Mouse (Mus musculus) intestine, postnatal 0 days (tissue): ENCODE measurements around the gene Slc17a5. TPM values are rescaled to one million over a fixed set of nuclear protein-coding genes. Genes with fewer than 3 reads are reported as not detected.

ENCODE experiments used
- ATAC-seq: fragments of 200-750 bp; cut with Nextera tagmentation; 2 replicates; pipeline ENCODE4 v1.8.0; 2017; ENCODE audit warnings: mild to moderate bottlenecking, moderate TSS enrichment, moderate library complexity
- H3K27ac ChIP-seq: fragments of 300-500 bp; sonication (generic); 2 replicates; pipeline ENCODE4 v1.5.1; 2014; ENCODE audit warnings: mild to moderate bottlenecking, low read depth, low read length, moderate library complexity
- H3K27me3 ChIP-seq: fragments of 300-500 bp; sonication (generic); replicated peaks from 2 replicates; pipeline ENCODE4 v1.6.1; 2014; ENCODE audit warnings: low read length, mixed read lengths; ENCODE audit not compliant: control insufficient read depth, insufficient read depth
- H3K36me3 ChIP-seq: fragments of 300-500 bp; sonication (generic); 2 replicates; pipeline ENCODE4 v1.6.1; 2014; ENCODE audit warnings: mild to moderate bottlenecking, moderate library complexity; ENCODE audit not compliant: control insufficient read depth, insufficient read depth
- H3K4me1 ChIP-seq: fragments of 300-500 bp; sonication (generic); replicated peaks from 2 replicates; pipeline ENCODE4 v1.6.1; 2014; ENCODE audit warnings: antibody characterized with exemption, low read length, mixed read lengths; ENCODE audit not compliant: control insufficient read depth, insufficient read depth
- H3K4me2 ChIP-seq: fragments of 300-500 bp; sonication (generic); replicated peaks from 2 replicates; pipeline ENCODE4 v1.6.1; 2014; ENCODE audit warnings: low read depth, mild to moderate bottlenecking, moderate library complexity
- H3K4me3 ChIP-seq: fragments of 300-500 bp; sonication (generic); 2 replicates; pipeline ENCODE4 v1.5.1; 2014; ENCODE audit warnings: low read depth, low read length
- H3K9ac ChIP-seq: fragments of 300-500 bp; sonication (generic); 2 replicates; pipeline ENCODE4 v1.6.1; 2014; ENCODE audit warnings: mild to moderate bottlenecking, low read depth, low read length
- H3K9me3 ChIP-seq: fragments of 300-500 bp; sonication (generic); 2 replicates; pipeline ENCODE4 v1.6.1; 2016; ENCODE audit warnings: mixed run types; ENCODE audit not compliant: control insufficient read depth
- CTCF ChIP-seq: sonication (generic); IDR thresholded peaks from 2 replicates; pipeline ENCODE4 v1.5.1; 2016; ENCODE audit warnings: low read depth, mild to moderate bottlenecking, control low read depth, antibody characterized with exemption, moderate library complexity
- WGBS: fragments of 180-500 bp; shearing (Covaris S2); extraction: QIAGEN DNeasy Blood & Tissue Kit; methylation state at CpG from one replicate; pipeline ENCODE4 v1.1.7; 2014; 5-methylcytosine and 5-hydroxymethylcytosine counted together
- polyA plus RNA-seq: library from polyadenylated mRNA; unstranded; fragments of >200 nt; fragmentation: Nextera tagmentation; extraction: Ambion mirVana; gene quantifications from 2 replicates; pipeline ENCODE4 v1.2.1, GENCODE M21; 2015

Slc17a5 gene
- polyA plus RNA-seq, 1 experiment from 2014 or later = 250 TPM

- Histone ChIP-seq H3K4me3 (no peak overlapping the region), H3K36me3 (no peaks in the 10 kb centered on the region), H3K9ac (no peak overlapping the region), H3K4me2 (no peak overlapping the region), H3K27me3 (no peaks in the 10 kb centered on the region), H3K9me3 (no peaks in the 10 kb centered on the region), H3K27ac (no peak overlapping the region), H3K4me1 (no peaks in the 10 kb centered on the region)
- WGBS = 94% methylated on average over 6 of the region's 6 CpGs
- ATAC-seq = no peak
- no peak for TF ChIP-seq CTCF
These were observed 82.6 kb downstream of the Slc17a5 start for GRCm38 (mm10) chr9:78505223-78505622.

GRCm38 (mm10) chr9:78504679-78505078 lies 83.2 kb downstream of the Slc17a5 start:
- Histone ChIP-seq H3K36me3 (no peaks in the 10 kb centered on the region), H3K9me3 (no peaks in the 10 kb centered on the region), H3K4me1 (no peaks in the 10 kb centered on the region), H3K9ac (no peak overlapping the region), H3K27me3 (no peaks in the 10 kb centered on the region), H3K27ac (no peak overlapping the region), H3K4me3 (no peak overlapping the region), H3K4me2 (no peak overlapping the region)
- ATAC-seq = no peak
- no peak for TF ChIP-seq CTCF
- 57% methylated on average over 3 of the region's 3 CpGs for WGBS

DNA sequence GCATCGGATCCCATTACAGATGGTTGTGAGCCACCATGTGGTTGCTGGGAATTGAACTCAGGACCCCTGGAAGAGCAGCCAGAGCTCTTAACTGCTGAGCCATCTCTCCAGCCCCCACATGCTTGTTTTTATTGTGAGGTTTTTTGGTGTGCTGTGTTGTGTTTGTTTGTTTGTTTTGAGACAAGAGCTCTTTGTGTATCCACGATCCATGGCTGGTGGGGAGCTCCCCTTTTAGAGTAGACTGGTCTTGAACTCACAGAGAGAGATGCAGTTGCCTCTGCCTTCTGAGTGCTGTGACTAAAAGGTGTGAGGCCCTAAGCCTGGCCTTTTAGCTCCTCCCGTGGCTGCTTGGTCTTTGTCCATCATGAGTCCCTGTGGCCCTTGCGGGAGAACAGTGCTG lies 83.7 kb downstream of the Slc17a5 start:
- H3K9ac ChIP-seq = no peak overlapping the region
- no peaks in the 10 kb centered on the region for H3K36me3 ChIP-seq
- H3K4me2 ChIP-seq = no peak overlapping the region
- H3K4me3 ChIP-seq = no peak overlapping the region
- no peaks in the 10 kb centered on the region for H3K9me3 ChIP-seq
- no peak for ATAC-seq
- H3K27ac ChIP-seq = no peak overlapping the region
- WGBS = 79% methylated on average over 4 of the region's 4 CpGs
- H3K4me1 ChIP-seq = no peaks in the 10 kb centered on the region
- H3K27me3 ChIP-seq = no peaks in the 10 kb centered on the region
- TF ChIP-seq CTCF = no peak

GRCm38 (mm10) chr9:78503223-78504079 lies 84.4 kb downstream of the Slc17a5 start:
- H3K9me3 ChIP-seq = no peaks in the 10 kb centered on the region
- no peak overlapping the region for H3K4me3 ChIP-seq
- WGBS = 42% methylated on average over 6 of the region's 6 CpGs
- no peak overlapping the region for H3K9ac ChIP-seq
- H3K36me3 ChIP-seq = no peaks in the 10 kb centered on the region
- H3K4me1 ChIP-seq = no peaks in the 10 kb centered on the region
- H3K27me3 ChIP-seq = no peaks in the 10 kb centered on the region
- no peak overlapping the region for H3K4me2 ChIP-seq
- no peak for ATAC-seq
- no peak for TF ChIP-seq CTCF
- H3K27ac ChIP-seq = no peak overlapping the region

DNA sequence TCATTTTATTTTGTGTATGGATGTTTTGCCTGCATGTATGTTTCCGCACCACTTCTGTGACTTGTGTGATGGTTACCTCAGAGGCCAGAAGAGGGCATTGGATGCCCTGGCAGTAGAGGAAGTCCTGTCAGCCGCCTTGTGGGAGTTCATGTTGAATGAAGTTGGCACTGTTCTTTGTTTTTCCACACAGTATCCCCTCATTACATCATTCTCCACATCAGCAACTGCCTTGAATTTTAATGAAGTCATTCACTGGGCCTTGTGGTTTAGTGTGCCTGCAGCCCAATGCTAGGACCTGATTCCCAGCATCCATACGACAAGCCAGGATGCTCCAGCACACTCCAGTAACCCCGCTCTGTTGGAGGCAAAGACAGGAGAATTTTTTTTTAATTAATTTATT lies 86.6 kb downstream of the Slc17a5 start:
- WGBS = 87% methylated on average over 4 of the region's 4 CpGs
- H3K4me3 ChIP-seq = no peak overlapping the region
- no peaks in the 10 kb centered on the region for H3K9me3 ChIP-seq
- no peaks in the 10 kb centered on the region for H3K36me3 ChIP-seq
- H3K27me3 ChIP-seq = no peaks in the 10 kb centered on the region
- ATAC-seq = no peak
- no peak overlapping the region for H3K27ac ChIP-seq
- H3K4me2 ChIP-seq = no peak overlapping the region
- H3K9ac ChIP-seq = no peak overlapping the region
- no peak; the same call in 1 of the 2 replicates for TF ChIP-seq CTCF
- H3K4me1 ChIP-seq = no peaks in the 10 kb centered on the region

GRCm38 (mm10) chr9:78500386-78500785 lies 87.5 kb downstream of the Slc17a5 start:
- H3K4me3 ChIP-seq = no peak overlapping the region
- 66% methylated on average over 3 of the region's 3 CpGs for WGBS
- ATAC-seq = no peak
- H3K4me1 ChIP-seq = no peaks in the 10 kb centered on the region
- H3K27me3 ChIP-seq = no peaks in the 10 kb centered on the region
- H3K4me2 ChIP-seq = no peak overlapping the region
- H3K27ac ChIP-seq = no peak overlapping the region
- no peaks in the 10 kb centered on the region for H3K36me3 ChIP-seq
- TF ChIP-seq CTCF = no peak
- no peaks in the 10 kb centered on the region for H3K9me3 ChIP-seq
- H3K9ac ChIP-seq = no peak overlapping the region
